Mouse (Mus musculus): ENCODE measurements around the gene Mast4. TPM values are rescaled to one million over a fixed set of nuclear protein-coding genes. Genes with fewer than 3 reads are reported as not detected.
A peak's percentile ranks its signal among the peaks of the same experiment; 100 is the strongest.

The Mast4 gene
- polyA plus RNA-seq, 1 experiment from 2014 or later = 36.9 TPM

- peak overlapping the region; percentile 33; the same call in 1 of the 2 replicates for H3K4me2 ChIP-seq (ENCODE audit: low read depth, low read length)
- no peaks in the 10 kb centered on the region for H3K27me3 ChIP-seq (ENCODE audit: control insufficient read depth, insufficient read depth, low read length)
- 0 out of 2 replicates have a peak, but pooled peaks have one; percentile 45 for ATAC-seq (replicated peaks; ENCODE audit: extremely low read depth, insufficient read depth, low FRiP score)
- H3K4me1 ChIP-seq (ENCODE audit: control insufficient read depth, insufficient read depth, low read length) = peaks cover 24% of the 10 kb centered on the region
- no peak overlapping the region for H3K4me3 ChIP-seq (ENCODE audit: low read length)
- no peak overlapping the region for H3K9ac ChIP-seq (ENCODE audit: low read length)
- H3K36me3 ChIP-seq (ENCODE audit: control insufficient read depth, insufficient read depth) = 0 out of 2 replicates have a peak, but pooled peaks cover 2% of the 10 kb centered on the region
- whole genome bisulfite sequencing = 43% methylated on average over 2 of the region's 2 CpGs
- peak overlapping the region; percentile 53 for H3K27ac ChIP-seq (ENCODE audit: low read length)
- H3K9me3 ChIP-seq (replicated peaks; ENCODE audit: control insufficient read depth, low read length) = no peaks in the 10 kb centered on the region
These were observed 378.8 kb downstream of the Mast4 start for GRCm38 (mm10) chr13:102955506-102955905.

- no peak overlapping the region for H3K4me2 ChIP-seq (ENCODE audit: low read depth, low read length)
- H3K27me3 ChIP-seq (ENCODE audit: control insufficient read depth, insufficient read depth, low read length) = no peaks in the 10 kb centered on the region
- no peaks in the 10 kb centered on the region for H3K9me3 ChIP-seq (replicated peaks; ENCODE audit: control insufficient read depth, low read length)
- H3K36me3 ChIP-seq (ENCODE audit: control insufficient read depth, insufficient read depth) = 0 out of 2 replicates have a peak, but pooled peaks cover 2% of the 10 kb centered on the region
- peaks cover 39% of the 10 kb centered on the region for H3K4me1 ChIP-seq (ENCODE audit: control insufficient read depth, insufficient read depth, low read length)
- H3K27ac ChIP-seq (ENCODE audit: low read length) = no peak overlapping the region
- H3K9ac ChIP-seq (ENCODE audit: low read length) = no peak overlapping the region
- WGBS = 79% methylated on average over 7 of the region's 7 CpGs
- ATAC-seq (replicated peaks; ENCODE audit: extremely low read depth, insufficient read depth, low FRiP score) = no peak
- H3K4me3 ChIP-seq (ENCODE audit: low read length) = no peak overlapping the region
These were observed 384.5 kb downstream of the Mast4 start for GRCm38 (mm10) chr13:102949756-102950155.

GRCm38 (mm10) chr13:102948966-102949365, 385.3 kb downstream of the Mast4 start:
- 0 out of 2 replicates have a peak, but pooled peaks cover 2% of the 10 kb centered on the region for H3K36me3 ChIP-seq (ENCODE audit: control insufficient read depth, insufficient read depth)
- H3K9me3 ChIP-seq (replicated peaks; ENCODE audit: control insufficient read depth, low read length) = no peaks in the 10 kb centered on the region
- no peak overlapping the region for H3K4me3 ChIP-seq (ENCODE audit: low read length)
- no peak overlapping the region for H3K4me2 ChIP-seq (ENCODE audit: low read depth, low read length)
- peak overlapping the region; percentile 71 for H3K27ac ChIP-seq (ENCODE audit: low read length)
- no peaks in the 10 kb centered on the region for H3K27me3 ChIP-seq (ENCODE audit: control insufficient read depth, insufficient read depth, low read length)
- 44% methylated on average over 3 of the region's 3 CpGs for WGBS
- H3K9ac ChIP-seq (ENCODE audit: low read length) = no peak overlapping the region
- peak; percentile 75 for ATAC-seq (replicated peaks; ENCODE audit: extremely low read depth, insufficient read depth, low FRiP score)
- H3K4me1 ChIP-seq (ENCODE audit: control insufficient read depth, insufficient read depth, low read length) = peaks cover 36% of the 10 kb centered on the region

- H3K36me3 ChIP-seq (ENCODE audit: control insufficient read depth, insufficient read depth) = 0 out of 2 replicates have a peak, but pooled peaks cover 2% of the 10 kb centered on the region
- H3K4me1 ChIP-seq (ENCODE audit: control insufficient read depth, insufficient read depth, low read length) = peaks cover 34% of the 10 kb centered on the region
- H3K4me3 ChIP-seq (ENCODE audit: low read length) = no peak overlapping the region
- H3K9ac ChIP-seq (ENCODE audit: low read length) = no peak overlapping the region
- H3K27ac ChIP-seq (ENCODE audit: low read length) = no peak overlapping the region; the same call in 1 of the 2 replicates
- H3K27me3 ChIP-seq (ENCODE audit: control insufficient read depth, insufficient read depth, low read length) = no peaks in the 10 kb centered on the region
- no peak for ATAC-seq (replicated peaks; ENCODE audit: extremely low read depth, insufficient read depth, low FRiP score)
- no peak overlapping the region for H3K4me2 ChIP-seq (ENCODE audit: low read depth, low read length)
- 75% methylated on average over 2 of the region's 2 CpGs for WGBS
- no peaks in the 10 kb centered on the region for H3K9me3 ChIP-seq (replicated peaks; ENCODE audit: control insufficient read depth, low read length)
These were observed 386.8 kb downstream of the Mast4 start for GRCm38 (mm10) chr13:102947546-102947945.

- Histone ChIP-seq H3K27me3 (ENCODE audit: control insufficient read depth, insufficient read depth, low read length) (no peaks in the 10 kb centered on the region), H3K36me3 (ENCODE audit: control insufficient read depth, insufficient read depth) (no peaks in the 10 kb centered on the region), H3K9ac (ENCODE audit: low read length) (no peak overlapping the region), H3K4me1 (ENCODE audit: control insufficient read depth, insufficient read depth, low read length) (peaks cover 34% of the 10 kb centered on the region), H3K27ac (ENCODE audit: low read length) (peak overlapping the region; percentile 62), H3K9me3 (replicated peaks; ENCODE audit: control insufficient read depth, low read length) (no peaks in the 10 kb centered on the region), H3K4me2 (ENCODE audit: low read depth, low read length) (no peak overlapping the region), H3K4me3 (ENCODE audit: low read length) (no peak overlapping the region)
- ATAC-seq (replicated peaks; ENCODE audit: extremely low read depth, insufficient read depth, low FRiP score) = 0 out of 2 replicates have a peak, but pooled peaks have one; percentile 32
- WGBS = 49% methylated on average over 13 of the region's 13 CpGs
These were observed 388.1 kb downstream of the Mast4 start for GRCm38 (mm10) chr13:102946024-102946821.

- H3K27ac ChIP-seq (ENCODE audit: low read length) = no peak overlapping the region
- WGBS = 92% methylated on average over 7 of the region's 7 CpGs
- H3K4me2 ChIP-seq (ENCODE audit: low read depth, low read length) = no peak overlapping the region
- no peaks in the 10 kb centered on the region for H3K36me3 ChIP-seq (ENCODE audit: control insufficient read depth, insufficient read depth)
- H3K9ac ChIP-seq (ENCODE audit: low read length) = no peak overlapping the region
- ATAC-seq (replicated peaks; ENCODE audit: extremely low read depth, insufficient read depth, low FRiP score) = no peak
- H3K4me3 ChIP-seq (ENCODE audit: low read length) = no peak overlapping the region
- H3K9me3 ChIP-seq (replicated peaks; ENCODE audit: control insufficient read depth, low read length) = no peaks in the 10 kb centered on the region
- H3K4me1 ChIP-seq (ENCODE audit: control insufficient read depth, insufficient read depth, low read length) = peaks cover 34% of the 10 kb centered on the region
- no peaks in the 10 kb centered on the region for H3K27me3 ChIP-seq (ENCODE audit: control insufficient read depth, insufficient read depth, low read length)
These were observed 388.8 kb downstream of the Mast4 start for GRCm38 (mm10) chr13:102945450-102945849.

- Histone ChIP-seq H3K27me3 (ENCODE audit: control insufficient read depth, insufficient read depth, low read length) (no peaks in the 10 kb centered on the region), H3K4me2 (ENCODE audit: low read depth, low read length) (no peak overlapping the region), H3K36me3 (ENCODE audit: control insufficient read depth, insufficient read depth) (no peaks in the 10 kb centered on the region), H3K27ac (ENCODE audit: low read length) (no peak overlapping the region), H3K4me1 (ENCODE audit: control insufficient read depth, insufficient read depth, low read length) (peaks cover 33% of the 10 kb centered on the region), H3K9ac (ENCODE audit: low read length) (no peak overlapping the region), H3K9me3 (replicated peaks; ENCODE audit: control insufficient read depth, low read length) (no peaks in the 10 kb centered on the region), H3K4me3 (ENCODE audit: low read length) (no peak overlapping the region)
- no peak for ATAC-seq (replicated peaks; ENCODE audit: extremely low read depth, insufficient read depth, low FRiP score)
- 76% methylated on average over 4 of the region's 4 CpGs for WGBS
These were observed 389.8 kb downstream of the Mast4 start for GRCm38 (mm10) chr13:102944516-102944915.

- no peak overlapping the region for H3K9ac ChIP-seq (ENCODE audit: low read length)
- H3K36me3 ChIP-seq (ENCODE audit: control insufficient read depth, insufficient read depth) = no peaks in the 10 kb centered on the region
- ATAC-seq (replicated peaks; ENCODE audit: extremely low read depth, insufficient read depth, low FRiP score) = no peak
- H3K27me3 ChIP-seq (ENCODE audit: control insufficient read depth, insufficient read depth, low read length) = no peaks in the 10 kb centered on the region
- WGBS = 79% methylated on average over 2 of the region's 2 CpGs
- peaks cover 20% of the 10 kb centered on the region for H3K4me1 ChIP-seq (ENCODE audit: control insufficient read depth, insufficient read depth, low read length)
- no peaks in the 10 kb centered on the region for H3K9me3 ChIP-seq (replicated peaks; ENCODE audit: control insufficient read depth, low read length)
- H3K4me2 ChIP-seq (ENCODE audit: low read depth, low read length) = no peak overlapping the region
- no peak overlapping the region for H3K4me3 ChIP-seq (ENCODE audit: low read length)
- no peak overlapping the region for H3K27ac ChIP-seq (ENCODE audit: low read length)
These were observed 391.7 kb downstream of the Mast4 start for GRCm38 (mm10) chr13:102942557-102942956.

GRCm38 (mm10) chr13:102940476-102940875, 393.8 kb downstream of the Mast4 start:
- Histone ChIP-seq H3K9me3 (replicated peaks; ENCODE audit: control insufficient read depth, low read length) (no peaks in the 10 kb centered on the region), H3K27ac (ENCODE audit: low read length) (no peak overlapping the region), H3K4me3 (ENCODE audit: low read length) (no peak overlapping the region), H3K36me3 (ENCODE audit: control insufficient read depth, insufficient read depth) (no peaks in the 10 kb centered on the region), H3K4me1 (ENCODE audit: control insufficient read depth, insufficient read depth, low read length) (peaks cover 20% of the 10 kb centered on the region), H3K27me3 (ENCODE audit: control insufficient read depth, insufficient read depth, low read length) (no peaks in the 10 kb centered on the region), H3K9ac (ENCODE audit: low read length) (no peak overlapping the region), H3K4me2 (ENCODE audit: low read depth, low read length) (no peak overlapping the region)
- no peak for ATAC-seq (replicated peaks; ENCODE audit: extremely low read depth, insufficient read depth, low FRiP score)
- 88% methylated on average over 6 of the region's 6 CpGs for WGBS

All from heart, embryonic 16.5 days (tissue).